Mouse (Mus musculus) embryo, embryonic 10 days (tissue): ENCODE data around the gene Scgb2b21.
"Not testable (repeated sequence)": the region's sequence is repeated elsewhere in the genome, so short reads cannot be mapped to it uniquely, and the experiment has no call there.

Experiments used
- DNase-seq: peaks from one replicate; pipeline ENCODE4 v3.0.0-alpha.2; 2015; ENCODE audit warnings: low spot score

Gene Scgb2b21

DNA sequence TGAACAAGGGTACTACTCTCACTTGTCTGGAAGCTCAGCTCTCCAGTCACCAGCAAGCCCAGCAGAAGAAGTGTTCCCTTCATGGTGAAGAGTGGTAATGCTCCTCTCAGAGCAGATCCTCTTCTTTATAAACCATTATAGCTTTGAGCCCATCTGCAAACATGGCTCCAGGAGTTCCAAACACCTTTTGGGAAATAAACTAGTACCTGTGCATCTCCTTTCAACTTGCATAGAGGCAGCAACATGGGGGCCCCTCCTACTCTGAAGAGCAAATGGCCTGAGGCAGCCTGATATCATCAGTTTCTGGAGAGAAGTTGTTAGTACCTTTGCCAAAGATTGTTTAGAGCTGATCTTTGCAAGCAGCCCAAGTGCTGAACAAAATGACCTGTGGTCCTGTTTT lies at the start of gene Scgb2b21:
TSS of gene Scgb2b21 (minus strand) at position 101 of the 400 bp plus-strand sequence.
- no peak for DNase-seq

DNA sequence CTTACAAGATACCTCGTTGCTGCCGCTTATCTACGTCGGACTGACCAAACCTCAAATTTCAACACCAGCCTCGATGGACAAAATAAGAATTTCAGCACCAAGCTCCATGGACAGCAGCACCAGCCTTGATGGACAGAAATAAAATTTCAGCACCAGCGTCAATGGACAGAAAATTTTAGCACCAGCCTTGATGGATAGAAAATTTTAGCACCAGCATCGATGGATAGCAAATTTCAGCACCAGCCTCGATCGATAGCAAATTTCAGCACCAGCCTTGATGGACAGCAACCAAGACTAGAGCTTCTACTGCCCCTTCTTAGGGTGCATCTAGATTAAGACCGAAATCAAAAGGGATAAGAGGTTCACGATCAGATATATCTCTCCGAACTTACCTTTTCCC lies 23.2 kb upstream of the Scgb2b21 start:
- not testable (repeated sequence) for DNase-seq
